ENCODE assay signal across 8 mouse cellular contexts in genomic region chr6:122595637-122596036, GRCm38 (mm10). TPM values are rescaled to one million over a fixed set of nuclear protein-coding genes. Genes with fewer than 3 reads are reported as not detected.
DNase-seq lines count a peak whose midpoint lies in the region; ATAC-seq and TF ChIP-seq lines count a peak whose summit lies in the region.
"Had no signal": no experiment of that assay in that cellular context is flagged by ENCODE, and none has a peak within 500 bp of the region (broad histone marks: within the 10 kb centered on the region; RNA-seq: fewer than 3 reads in every experiment).

No protein-coding gene starts in this region.

- H3K36me3 ChIP-seq in liver, adult 2 months (ENCODE audit: control insufficient read depth, insufficient read depth, low read length), result peaks cover 39% of the 10 kb centered on the region
- no peaks in the 10 kb centered on the region for H3K36me3 ChIP-seq in heart, embryonic 12.5 days
- H3K36me3 ChIP-seq: embryonic facial prominence, embryonic 12.5 days had no signal

- 11% methylated on average over 7 of the region's 7 CpGs for WGBS in liver, adult 2 months
- WGBS in heart, embryonic 12.5 days, result 21% methylated on average over 7 of the region's 7 CpGs

- no peaks in the 10 kb centered on the region for H3K27me3 ChIP-seq in liver, adult 2 months (ENCODE audit: control insufficient read depth, insufficient read depth, low read length)
- no peaks in the 10 kb centered on the region for H3K27me3 ChIP-seq in heart, embryonic 12.5 days (replicated peaks)
- H3K27me3 ChIP-seq: embryonic facial prominence, embryonic 12.5 days had no signal

- TF ChIP-seq POLR2A in liver, adult 2 months (IDR thresholded peaks at IDR 0.05; ENCODE audit: extremely low read depth, insufficient read depth, low read length), result no peak

- peak; percentile 76 for DNase-seq in liver, adult 2 months (ENCODE audit: extremely low read depth, low read depth, low spot score)
- no peak for DNase-seq in liver
- peak; percentile 42 for DNase-seq in adrenal gland, postnatal 14 days
- DNase-seq in left cerebral cortex, postnatal 14 days (ENCODE audit: low spot score in 2 of 2), result peak; percentile 34 to 49
- DNase-seq in naive thymus-derived CD4-positive, alpha-beta T cell, adult 2 months (ENCODE audit: low read depth), result peak; percentile 31
- no peak for DNase-seq in gastrocnemius, postnatal 10 days

- intact Hi-C loops in left cerebral cortex, postnatal 14 days (cut with DNase I), result loop anchor here (5.0 kb wide), 1 partner anchor 37 kb away; no protein-coding TSS in a partner anchor

- H3K79me2 ChIP-seq in liver, adult 2 months (ENCODE audit: control insufficient read depth, insufficient read depth, low read length), result no peaks in the 10 kb centered on the region

- peak overlapping the region; percentile 50 for H3K27ac ChIP-seq in liver, adult 2 months (replicated peaks; ENCODE audit: insufficient read depth, low read depth, low read length)
- H3K27ac ChIP-seq in heart, embryonic 12.5 days (ENCODE audit: poor library complexity, severe bottlenecking), result no peak overlapping the region
- H3K27ac ChIP-seq: embryonic facial prominence, embryonic 12.5 days had no signal

- H3K4me3 ChIP-seq in liver, adult 2 months (ENCODE audit: insufficient read depth, low read depth, low read length), result no peak overlapping the region
- no peak overlapping the region for H3K4me3 ChIP-seq in heart, embryonic 12.5 days
- H3K4me3 ChIP-seq: embryonic facial prominence, embryonic 12.5 days had no signal

- peaks cover 31% of the 10 kb centered on the region for H3K4me1 ChIP-seq in liver, adult 2 months (ENCODE audit: control insufficient read depth, insufficient read depth, low read length)
- no peaks in the 10 kb centered on the region for H3K4me1 ChIP-seq in heart, embryonic 12.5 days (replicated peaks)
- H3K4me1 ChIP-seq: embryonic facial prominence, embryonic 12.5 days had no signal

- 0 out of 2 replicates have a peak overlapping the region, but pooled peaks have one; percentile 41 for H3K4me2 ChIP-seq in heart, embryonic 12.5 days
- H3K4me2 ChIP-seq: embryonic facial prominence, embryonic 12.5 days had no signal

- peak; percentile 55 for TF ChIP-seq CTCF in liver, adult 2 months (IDR thresholded peaks at IDR 0.05; ENCODE audit: low read depth, low read length)

- H3K9ac ChIP-seq in liver, adult 2 months (ENCODE audit: low read depth, low read length), result peak overlapping the region; percentile 23; the same call in 1 of the 2 replicates
- H3K9ac ChIP-seq in heart, embryonic 12.5 days, result no peak overlapping the region
- H3K9ac ChIP-seq: embryonic facial prominence, embryonic 12.5 days had no signal

- ATAC-seq in heart, embryonic 12.5 days (ENCODE audit: insufficient number of reproducible peaks, low FRiP score), result peak; percentile 68; the same call in 1 of the 2 replicates

- H3K9me3 ChIP-seq in heart, embryonic 12.5 days (replicated peaks), result no peaks in the 10 kb centered on the region
- H3K9me3 ChIP-seq: embryonic facial prominence, embryonic 12.5 days had no signal

RNA-seq across cellular contexts. Expression of gene Apobec1, which starts 6.6 kb away (rescaled TPM):
- 17.3 and 21.9 TPM in 2 replicates for total RNA-seq in liver, adult 2 months (2014; rRNA removed)
- polyA plus RNA-seq in liver, adult 2 months (2012; rRNA removed), result 16.3 and 18.2 TPM in 2 replicates
- 8.8 and 12.2 TPM in 2 replicates for total RNA-seq in adrenal gland, postnatal 14 days (2021)
- polyA plus RNA-seq in heart, embryonic 12.5 days (2016; fragmentation: Nextera tagmentation; extraction: Ambion mirVana), result 1.9 and 3.0 TPM in 2 replicates
- total RNA-seq in left cerebral cortex, postnatal 14 days (2021), result 1 to 10 TPM; 1.5 to 2.4 TPM
- total RNA-seq in gastrocnemius, postnatal 10 days (2021), result 1 to 10 TPM; 2.3 to 4.3 TPM

RNA-seq across cellular contexts. Expression of gene Gdf3, which starts 14.2 kb away (rescaled TPM):
- total RNA-seq in liver, adult 2 months (2014; rRNA removed), result not detected in 2 replicates
- 0.05 TPM in 1 of 2 replicates, not detected in the other for polyA plus RNA-seq in liver, adult 2 months (2012; rRNA removed)
- not detected in 2 replicates for total RNA-seq in adrenal gland, postnatal 14 days (2021)
- 0.14 and 0.28 TPM in 2 replicates for polyA plus RNA-seq in heart, embryonic 12.5 days (2016; fragmentation: Nextera tagmentation; extraction: Ambion mirVana)
- not detected for total RNA-seq in left cerebral cortex, postnatal 14 days (2021)
- not detected for total RNA-seq in gastrocnemius, postnatal 10 days (2021)
- polyA plus RNA-seq: embryonic facial prominence, embryonic 12.5 days had no signal

RNA-seq across cellular contexts. Expression of gene Dppa3, which starts 30.6 kb away (rescaled TPM):
- total RNA-seq in liver, adult 2 months (2014; rRNA removed), result not detected in 2 replicates
- not detected in 2 replicates for polyA plus RNA-seq in liver, adult 2 months (2012; rRNA removed)
- not detected in 2 replicates for total RNA-seq in adrenal gland, postnatal 14 days (2021)
- polyA plus RNA-seq in heart, embryonic 12.5 days (2016; fragmentation: Nextera tagmentation; extraction: Ambion mirVana), result not detected in 2 replicates
- total RNA-seq in left cerebral cortex, postnatal 14 days (2021), result not detected
- total RNA-seq in gastrocnemius, postnatal 10 days (2021), result not detected
- polyA plus RNA-seq: embryonic facial prominence, embryonic 12.5 days had no signal

RNA-seq across cellular contexts. Expression of gene Aicda, which starts 42.0 kb away (rescaled TPM):
- total RNA-seq in liver, adult 2 months (2014; rRNA removed), result 0.07 TPM in 1 of 2 replicates, not detected in the other
- not detected in 2 replicates for polyA plus RNA-seq in liver, adult 2 months (2012; rRNA removed)
- total RNA-seq in adrenal gland, postnatal 14 days (2021), result not detected in 2 replicates
- not detected in 2 replicates for polyA plus RNA-seq in heart, embryonic 12.5 days (2016; fragmentation: Nextera tagmentation; extraction: Ambion mirVana)
- not detected for total RNA-seq in left cerebral cortex, postnatal 14 days (2021)
- not detected for total RNA-seq in gastrocnemius, postnatal 10 days (2021)
- polyA plus RNA-seq: embryonic facial prominence, embryonic 12.5 days had no signal

Comparison
In these comparisons a context has a peak if more than half of its experiments do, and no peak if none do; other contexts are left out.
1. DNase-seq: peak in liver, adult 2 months (single experiment), adrenal gland, postnatal 14 days (single experiment), left cerebral cortex, postnatal 14 days (2 of 2) and naive thymus-derived CD4-positive, alpha-beta T cell, adult 2 months (single experiment); none in liver (single experiment) and gastrocnemius, postnatal 10 days (single experiment).